Mouse (Mus musculus) forebrain, embryonic 12.5 days (tissue): ENCODE measurements around the gene Patj. TPM values are rescaled to one million over a fixed set of nuclear protein-coding genes. Genes with fewer than 3 reads are reported as not detected.

ENCODE experiments used
- ATAC-seq: fragments of 200-750 bp; cut with Nextera tagmentation; 2 replicates; pipeline ENCODE4 v1.8.0; 2017; ENCODE audit warnings: moderate TSS enrichment; ENCODE audit not compliant: low FRiP score
- H3K27ac ChIP-seq: fragments of 300-500 bp; sonication (generic); 2 replicates; pipeline ENCODE4 v1.5.1; 2016; ENCODE audit warnings: mild to moderate bottlenecking
- H3K27me3 ChIP-seq: fragments of 300-500 bp; sonication (generic); 2 replicates; pipeline ENCODE4 v1.6.1; 2016; ENCODE audit warnings: mild to moderate bottlenecking
- H3K36me3 ChIP-seq: fragments of 300-500 bp; sonication (generic); replicated peaks from 2 replicates; pipeline ENCODE4 v1.6.1; 2016; ENCODE audit warnings: mild to moderate bottlenecking
- H3K4me1 ChIP-seq: fragments of 300-500 bp; sonication (generic); 2 replicates; pipeline ENCODE4 v1.6.1; 2016
- H3K4me2 ChIP-seq: fragments of 300-500 bp; sonication (generic); 2 replicates; pipeline ENCODE4 v1.6.1; 2016; ENCODE audit warnings: mild to moderate bottlenecking, moderate library complexity
- H3K4me3 ChIP-seq: fragments of 300-500 bp; sonication (generic); replicated peaks from 2 replicates; pipeline ENCODE4 v1.5.1; 2016; ENCODE audit warnings: mild to moderate bottlenecking
- H3K9ac ChIP-seq: fragments of 300-500 bp; sonication (generic); 2 replicates; pipeline ENCODE4 v1.6.1; 2016; ENCODE audit warnings: mild to moderate bottlenecking
- H3K9me3 ChIP-seq: fragments of 300-500 bp; sonication (generic); 2 replicates; pipeline ENCODE4 v1.6.1; 2016
- whole genome bisulfite sequencing: fragments of 180-500 bp; shearing (Covaris S2); methylation state at CpG from one replicate; pipeline ENCODE4 v1.1.7; 2016; 5-methylcytosine and 5-hydroxymethylcytosine counted together
- polyA plus RNA-seq: library from polyadenylated mRNA; unstranded; fragments of >200 nt; fragmentation: Nextera tagmentation; extraction: Ambion mirVana; gene quantifications from 2 replicates; pipeline ENCODE4 v1.2.1, GENCODE M21; 2016

The Patj gene
- polyA plus RNA-seq, 1 experiment from 2014 or later: 12.9 TPM

DNA sequence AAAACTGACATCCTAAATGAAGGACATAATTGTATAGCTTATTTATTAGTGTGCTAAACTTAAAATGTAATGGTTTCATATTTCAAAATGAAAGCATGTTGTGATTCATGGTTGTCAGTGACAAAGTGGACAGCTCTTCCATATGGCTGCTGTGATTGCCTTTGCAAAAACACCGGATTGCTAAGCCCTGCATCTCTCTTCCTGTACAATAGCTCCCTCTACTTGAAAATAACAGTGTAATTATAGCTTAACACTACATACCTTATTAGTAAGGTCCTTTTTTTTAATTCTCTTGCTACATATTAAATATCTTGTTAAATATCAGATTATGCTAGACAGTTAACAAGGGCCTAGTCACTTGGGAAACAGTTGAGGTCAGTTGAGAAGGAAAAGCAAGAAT lies 93.8 kb downstream of the Patj start:
- Histone ChIP-seq H3K27ac (no peak overlapping the region), H3K36me3 (no peaks in the 10 kb centered on the region), H3K27me3 (no peaks in the 10 kb centered on the region), H3K9me3 (no peaks in the 10 kb centered on the region), H3K9ac (no peak overlapping the region), H3K4me2 (no peak overlapping the region), H3K4me1 (no peaks in the 10 kb centered on the region), H3K4me3 (no peak overlapping the region)
- no peak for ATAC-seq
- 64% methylated on average over 1 of the region's 1 CpGs for WGBS

DNA sequence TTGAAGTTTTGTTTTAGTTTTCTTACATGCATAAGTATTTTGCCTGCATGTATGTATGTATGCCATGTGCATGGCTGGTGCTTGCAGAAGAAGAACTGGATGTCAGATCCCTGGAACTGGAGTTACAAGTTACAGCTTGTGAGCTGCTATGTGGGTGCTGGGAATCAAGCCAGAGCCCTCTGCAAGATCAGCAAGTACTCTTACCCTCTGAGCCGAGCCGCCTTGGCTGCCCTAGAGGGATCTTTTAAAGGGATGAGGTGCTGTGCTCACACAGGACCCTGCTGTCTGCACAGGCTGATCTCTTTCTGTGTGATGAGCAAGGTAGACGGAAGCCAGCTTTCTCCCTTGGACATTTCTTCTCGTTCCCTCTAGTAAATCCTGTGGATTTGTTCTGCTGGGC lies 102.8 kb downstream of the Patj start:
- Histone ChIP-seq H3K4me3 (no peak overlapping the region), H3K9ac (no peak overlapping the region), H3K36me3 (no peaks in the 10 kb centered on the region), H3K4me1 (no peaks in the 10 kb centered on the region), H3K27ac (no peak overlapping the region), H3K9me3 (no peaks in the 10 kb centered on the region), H3K27me3 (no peaks in the 10 kb centered on the region), H3K4me2 (no peak overlapping the region)
- no peak for ATAC-seq
- WGBS: 90% methylated on average over 4 of the region's 4 CpGs

DNA sequence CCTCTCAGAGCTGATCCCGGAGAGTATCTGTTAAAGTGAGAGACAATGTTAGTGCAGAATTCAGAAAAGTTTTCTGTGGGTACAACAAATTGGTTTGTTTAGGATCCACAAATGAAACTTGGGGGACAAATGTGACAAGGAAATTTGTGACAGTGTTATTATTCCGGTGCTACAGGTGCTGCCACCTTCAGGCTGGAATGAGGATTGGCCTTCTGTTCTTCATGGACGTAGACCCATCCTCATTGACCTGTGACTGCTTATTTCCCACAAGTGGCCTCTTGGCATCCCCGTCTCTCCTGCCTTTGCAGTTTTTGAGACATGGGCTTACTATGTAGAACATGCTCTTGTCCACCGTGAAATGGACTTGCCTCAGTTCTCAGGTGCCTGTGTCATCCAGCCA lies 104.6 kb downstream of the Patj start:
- 76% methylated on average over 5 of the region's 5 CpGs for WGBS

DNA sequence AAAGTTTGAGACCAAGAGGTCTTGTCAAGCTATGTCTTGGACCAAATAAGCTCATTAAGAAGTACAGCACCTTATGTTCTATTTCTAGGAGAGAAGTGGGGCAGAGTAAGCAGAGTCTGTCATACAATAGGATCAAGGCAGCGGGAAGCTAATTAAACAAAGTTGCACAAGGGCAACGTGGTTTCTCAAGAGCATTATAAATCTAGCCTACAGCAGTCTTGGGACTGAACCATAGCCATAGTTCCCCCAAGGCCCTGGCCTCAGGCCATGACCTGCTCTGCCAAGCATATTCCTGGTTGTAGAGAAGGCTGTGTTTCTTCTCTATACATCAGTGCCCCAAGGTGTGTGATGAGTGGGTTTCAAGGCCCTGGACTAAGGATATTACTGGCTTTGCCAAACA lies 105.3 kb downstream of the Patj start:
- ATAC-seq: no peak
- 77% methylated on average over 2 of the region's 2 CpGs for WGBS
- no peaks in the 10 kb centered on the region for H3K4me1 ChIP-seq

More for the DNA sequence above, 104.6 kb downstream of the Patj start:
- H3K4me2 ChIP-seq: no peak overlapping the region
- no peak for ATAC-seq
- no peak overlapping the region for H3K4me3 ChIP-seq
- H3K36me3 ChIP-seq: no peaks in the 10 kb centered on the region
- no peak overlapping the region for H3K27ac ChIP-seq
- no peaks in the 10 kb centered on the region for H3K9me3 ChIP-seq
- H3K27me3 ChIP-seq: no peaks in the 10 kb centered on the region
- H3K4me1 ChIP-seq: no peaks in the 10 kb centered on the region
- no peak overlapping the region for H3K9ac ChIP-seq

DNA sequence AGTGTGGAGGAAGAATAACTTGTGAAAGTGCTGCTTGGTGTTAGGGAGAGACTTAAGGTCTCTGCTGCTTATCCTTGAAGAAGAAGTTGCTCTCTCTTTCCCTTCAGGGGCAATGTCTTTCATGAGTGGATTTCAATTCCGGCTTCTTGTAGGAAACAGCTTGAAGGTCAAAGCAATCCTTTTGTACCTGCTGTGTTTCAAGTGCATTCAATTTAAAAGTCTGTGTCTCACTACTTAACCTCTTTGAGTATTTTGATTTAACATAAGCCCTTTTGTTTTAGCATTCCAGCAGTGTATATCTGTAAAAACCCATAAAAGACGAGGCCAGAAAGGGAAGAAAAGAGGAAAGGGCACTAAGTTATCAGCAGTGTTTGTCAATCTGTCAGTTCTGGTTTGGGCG lies 109.2 kb downstream of the Patj start:
- 57% methylated on average over 3 of the region's 3 CpGs for WGBS

More for the DNA sequence above, 105.3 kb downstream of the Patj start:
- Histone ChIP-seq H3K27me3 (no peaks in the 10 kb centered on the region), H3K4me2 (no peak overlapping the region), H3K36me3 (no peaks in the 10 kb centered on the region), H3K9me3 (no peaks in the 10 kb centered on the region), H3K27ac (no peak overlapping the region), H3K9ac (no peak overlapping the region), H3K4me3 (no peak overlapping the region)

DNA sequence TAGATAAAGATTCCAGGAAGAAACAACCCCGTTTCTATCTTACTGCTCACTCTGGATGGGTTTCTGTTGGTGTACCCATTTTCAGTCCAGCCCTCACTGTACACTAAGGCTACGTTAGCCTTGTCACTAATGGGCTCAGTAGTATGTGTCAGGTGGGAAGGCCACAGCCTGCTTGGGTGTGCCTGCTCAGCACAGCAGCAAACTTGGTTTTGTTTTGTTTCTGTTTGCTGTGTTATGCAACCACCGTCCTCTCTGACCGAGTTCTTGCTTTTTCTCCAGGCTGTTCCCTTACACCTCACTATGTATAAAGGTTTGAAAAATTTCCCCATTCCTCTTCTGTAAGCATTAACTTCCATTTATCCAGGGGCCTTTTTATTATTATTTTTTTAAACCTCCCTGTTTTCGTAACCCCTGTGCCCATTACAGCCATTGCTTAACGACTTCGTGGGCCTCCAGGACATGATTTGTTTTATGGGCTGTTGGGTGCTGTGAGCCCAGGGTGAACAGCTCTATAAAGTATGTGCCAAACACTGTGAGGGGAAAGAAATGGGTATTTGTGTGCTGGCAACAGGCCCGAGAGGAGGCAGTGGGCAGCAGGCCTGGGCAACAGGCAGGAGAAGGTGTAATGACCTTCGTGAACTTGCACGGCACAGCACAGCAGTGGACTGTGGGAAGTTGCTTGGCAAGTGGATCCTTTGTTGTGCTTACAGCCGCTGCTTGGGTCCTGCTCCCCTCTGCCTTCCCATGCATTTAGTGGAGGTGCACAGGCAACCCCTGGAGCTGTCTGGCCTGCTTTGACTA lies 113.1 kb downstream of the Patj start:
- H3K4me3 ChIP-seq: no peak overlapping the region
- ATAC-seq: no peak
- H3K27me3 ChIP-seq: no peaks in the 10 kb centered on the region
- peaks cover 7% of the 10 kb centered on the region; the same call in 1 of the 2 replicates for H3K4me1 ChIP-seq
- 78% methylated on average over 11 of the region's 11 CpGs for WGBS
- no peak overlapping the region for H3K9ac ChIP-seq
- no peaks in the 10 kb centered on the region for H3K9me3 ChIP-seq
- H3K4me2 ChIP-seq: no peak overlapping the region
- no peak overlapping the region for H3K27ac ChIP-seq
- H3K36me3 ChIP-seq: no peaks in the 10 kb centered on the region

More for the DNA sequence above, 109.2 kb downstream of the Patj start:
- Histone ChIP-seq H3K9ac (no peak overlapping the region), H3K4me1 (no peaks in the 10 kb centered on the region), H3K27me3 (no peaks in the 10 kb centered on the region), H3K36me3 (no peaks in the 10 kb centered on the region), H3K27ac (no peak overlapping the region), H3K9me3 (no peaks in the 10 kb centered on the region), H3K4me3 (no peak overlapping the region), H3K4me2 (no peak overlapping the region)
- no peak for ATAC-seq

DNA sequence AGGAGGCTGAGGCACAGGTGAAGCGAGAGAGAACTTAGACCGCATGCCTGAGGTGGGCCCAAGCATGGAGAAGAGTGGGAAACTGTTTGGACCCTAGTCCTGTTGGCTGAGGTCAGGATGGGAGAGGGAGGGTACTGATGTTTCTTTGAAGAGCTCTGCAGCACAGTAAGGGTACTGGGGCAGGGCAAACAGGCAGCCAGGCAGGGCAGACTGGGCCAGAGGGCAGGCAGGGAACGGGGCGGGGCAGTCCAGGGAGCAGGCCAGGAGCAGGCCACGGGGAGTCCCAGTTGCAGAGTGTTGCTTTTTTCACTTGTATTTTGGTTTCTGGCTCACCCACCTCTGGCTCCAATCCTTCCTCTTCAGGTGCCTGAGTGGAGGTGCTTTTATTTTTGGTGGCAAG lies 114.4 kb downstream of the Patj start:
- no peak for ATAC-seq
- no peaks in the 10 kb centered on the region for H3K27me3 ChIP-seq
- no peak overlapping the region for H3K9ac ChIP-seq
- H3K27ac ChIP-seq: no peak overlapping the region
- no peak overlapping the region for H3K4me2 ChIP-seq
- WGBS: 80% methylated on average over 5 of the region's 5 CpGs
- no peak overlapping the region for H3K4me3 ChIP-seq
- no peaks in the 10 kb centered on the region for H3K36me3 ChIP-seq
- no peaks in the 10 kb centered on the region for H3K9me3 ChIP-seq
- H3K4me1 ChIP-seq: peaks cover 7% of the 10 kb centered on the region; the same call in 1 of the 2 replicates

DNA sequence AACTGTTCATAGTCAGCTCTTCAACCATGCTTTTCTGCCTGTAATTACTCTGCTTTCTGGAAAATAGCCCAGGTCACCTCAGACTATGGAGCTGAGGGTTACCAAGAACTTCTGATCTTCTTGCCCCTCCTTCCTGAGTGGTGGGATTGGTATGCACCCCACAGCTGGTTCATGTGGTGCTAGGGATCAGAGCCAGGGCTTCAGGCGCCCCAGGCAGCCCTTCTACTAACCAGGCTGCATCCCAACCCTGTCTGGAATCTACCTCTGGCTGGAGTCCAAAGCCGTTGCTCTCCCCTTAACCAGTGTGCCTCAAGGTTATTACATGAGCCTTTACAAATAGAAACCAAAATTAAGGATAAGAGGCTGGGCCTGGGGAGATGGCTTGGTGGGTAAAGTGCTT lies 115.7 kb downstream of the Patj start:
- Histone ChIP-seq H3K4me1 (peaks cover 7% of the 10 kb centered on the region; the same call in 1 of the 2 replicates), H3K36me3 (no peaks in the 10 kb centered on the region), H3K4me3 (no peak overlapping the region), H3K27me3 (no peaks in the 10 kb centered on the region), H3K9ac (no peak overlapping the region), H3K9me3 (no peaks in the 10 kb centered on the region), H3K27ac (peak overlapping the region; percentile 31), H3K4me2 (no peak overlapping the region)
- ATAC-seq: no peak
- WGBS: 77% methylated on average over 2 of the region's 2 CpGs

DNA sequence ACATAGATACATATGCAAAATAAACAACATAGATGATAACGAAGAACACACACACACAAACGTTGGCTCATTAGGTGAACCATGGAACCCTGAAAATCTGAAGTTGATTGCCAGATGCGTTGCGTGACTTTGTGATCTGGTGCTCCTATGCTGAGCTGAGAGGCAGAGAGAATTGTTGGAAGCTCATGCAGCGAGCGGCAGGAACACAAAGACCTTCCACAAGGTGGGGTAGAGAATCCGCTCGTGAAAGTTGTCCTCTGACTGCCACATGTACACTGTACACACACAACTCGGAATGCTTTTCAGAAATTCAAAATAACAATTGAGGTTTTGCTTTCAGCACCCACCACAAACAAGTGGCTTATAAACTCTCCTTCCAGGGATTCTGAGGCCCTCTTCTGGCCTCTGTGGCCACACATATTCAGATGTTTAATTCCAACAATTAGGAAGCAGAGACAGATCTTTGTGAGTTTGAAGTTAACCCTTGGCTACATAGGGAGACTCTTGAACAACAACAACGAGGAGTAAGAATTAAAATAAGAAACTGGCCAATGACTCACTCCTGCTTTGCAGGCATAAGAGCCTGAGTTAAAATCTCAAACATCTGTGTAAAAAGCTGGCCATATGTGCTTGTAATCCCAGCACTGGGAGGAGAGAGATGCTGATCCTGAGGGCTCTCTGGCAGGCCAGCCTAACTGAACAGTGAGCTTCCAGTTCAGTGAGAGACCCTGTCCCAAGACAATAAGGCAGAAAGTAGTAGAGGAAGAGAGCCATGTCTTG lies 116.6 kb downstream of the Patj start:
- H3K9me3 ChIP-seq: no peaks in the 10 kb centered on the region
- H3K36me3 ChIP-seq: no peaks in the 10 kb centered on the region
- H3K27me3 ChIP-seq: no peaks in the 10 kb centered on the region
- no peak overlapping the region for H3K4me3 ChIP-seq
- H3K4me1 ChIP-seq: peaks cover 7% of the 10 kb centered on the region; the same call in 1 of the 2 replicates
- 78% methylated on average over 10 of the region's 10 CpGs for WGBS
- no peak for ATAC-seq
- H3K27ac ChIP-seq: peak overlapping the region; percentile 31; the same call in 1 of the 2 replicates
- H3K4me2 ChIP-seq: no peak overlapping the region
- no peak overlapping the region for H3K9ac ChIP-seq

DNA sequence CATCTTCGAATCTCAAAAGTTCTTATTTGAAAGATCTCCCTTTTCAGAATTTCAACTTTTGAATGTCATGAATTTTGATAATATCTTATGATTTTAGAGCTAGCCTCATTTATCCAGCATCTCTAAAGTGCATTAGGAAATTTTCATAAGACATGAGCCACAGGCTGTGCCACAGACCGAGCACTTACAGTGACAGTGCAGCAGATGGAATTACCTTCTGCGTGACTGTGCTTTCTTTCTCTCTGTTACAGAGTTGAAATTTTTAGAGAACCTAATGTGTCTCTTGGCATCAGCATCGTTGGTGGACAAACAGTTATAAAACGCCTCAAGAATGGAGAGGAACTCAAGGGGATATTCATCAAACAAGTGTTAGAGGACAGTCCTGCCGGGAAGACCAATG lies 124.9 kb downstream of the Patj start:
- H3K27ac ChIP-seq: no peak overlapping the region
- WGBS: 91% methylated on average over 6 of the region's 6 CpGs

DNA sequence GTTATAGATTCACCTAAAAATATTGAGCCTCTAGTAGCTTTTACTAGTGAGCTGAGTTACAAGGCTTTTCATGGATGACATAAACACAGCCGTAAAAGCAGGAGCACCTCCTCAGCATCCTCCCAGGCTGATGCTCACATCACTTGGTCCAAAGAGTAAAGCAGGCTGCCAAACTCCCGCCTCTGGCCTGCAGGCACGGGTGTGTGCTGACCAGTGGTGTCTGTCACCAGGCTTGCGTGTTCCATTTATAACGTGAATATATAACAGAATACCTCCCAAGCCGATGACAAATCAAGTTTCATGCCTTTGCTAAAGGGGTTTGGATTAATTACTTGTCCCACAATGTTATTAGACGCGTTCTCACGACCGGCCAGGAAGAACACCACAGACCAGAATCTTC lies 128.9 kb downstream of the Patj start:
- no peaks in the 10 kb centered on the region for H3K27me3 ChIP-seq
- no peaks in the 10 kb centered on the region for H3K9me3 ChIP-seq
- H3K27ac ChIP-seq: no peak overlapping the region
- H3K4me2 ChIP-seq: no peak overlapping the region
- no peak overlapping the region for H3K9ac ChIP-seq
- no peaks in the 10 kb centered on the region for H3K36me3 ChIP-seq
- H3K4me1 ChIP-seq: no peaks in the 10 kb centered on the region
- no peak overlapping the region for H3K4me3 ChIP-seq
- no peak for ATAC-seq
- WGBS: 97% methylated on average over 10 of the region's 10 CpGs

More for the DNA sequence above, 124.9 kb downstream of the Patj start:
- Histone ChIP-seq H3K9me3 (no peaks in the 10 kb centered on the region), H3K36me3 (no peaks in the 10 kb centered on the region), H3K27me3 (no peaks in the 10 kb centered on the region), H3K4me3 (no peak overlapping the region), H3K4me1 (no peaks in the 10 kb centered on the region), H3K9ac (no peak overlapping the region), H3K4me2 (no peak overlapping the region)
- ATAC-seq: no peak

DNA sequence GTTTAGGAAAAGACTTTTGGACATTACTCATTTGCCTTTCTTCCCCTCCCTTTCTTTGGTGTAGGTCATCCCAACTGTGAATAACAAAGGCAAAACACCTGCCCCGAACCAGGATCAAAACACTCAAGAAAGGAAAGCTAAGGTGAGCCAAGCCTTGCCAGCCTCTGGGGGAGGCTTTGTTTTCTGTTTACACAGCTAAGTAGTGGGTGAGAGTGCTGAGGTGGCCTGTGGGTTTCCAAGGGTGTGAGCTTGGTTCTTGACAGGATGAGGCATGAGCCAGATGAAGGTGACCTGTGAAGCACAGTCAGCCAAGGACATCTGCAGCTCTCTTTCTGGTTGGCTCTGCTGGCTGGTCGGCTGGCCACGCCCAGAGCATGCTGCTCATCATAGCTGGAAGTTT lies 139.9 kb downstream of the Patj start:
- H3K4me3 ChIP-seq: no peak overlapping the region
- H3K27ac ChIP-seq: no peak overlapping the region
- H3K9ac ChIP-seq: no peak overlapping the region
- no peaks in the 10 kb centered on the region for H3K9me3 ChIP-seq
- H3K4me2 ChIP-seq: no peak overlapping the region
- no peak for ATAC-seq
- WGBS: 95% methylated on average over 3 of the region's 3 CpGs
- H3K27me3 ChIP-seq: no peaks in the 10 kb centered on the region
- H3K36me3 ChIP-seq: no peaks in the 10 kb centered on the region
- H3K4me1 ChIP-seq: no peaks in the 10 kb centered on the region
